Mouse (Mus musculus): ENCODE measurements around the gene Fndc8.

Fndc8 gene

DNA sequence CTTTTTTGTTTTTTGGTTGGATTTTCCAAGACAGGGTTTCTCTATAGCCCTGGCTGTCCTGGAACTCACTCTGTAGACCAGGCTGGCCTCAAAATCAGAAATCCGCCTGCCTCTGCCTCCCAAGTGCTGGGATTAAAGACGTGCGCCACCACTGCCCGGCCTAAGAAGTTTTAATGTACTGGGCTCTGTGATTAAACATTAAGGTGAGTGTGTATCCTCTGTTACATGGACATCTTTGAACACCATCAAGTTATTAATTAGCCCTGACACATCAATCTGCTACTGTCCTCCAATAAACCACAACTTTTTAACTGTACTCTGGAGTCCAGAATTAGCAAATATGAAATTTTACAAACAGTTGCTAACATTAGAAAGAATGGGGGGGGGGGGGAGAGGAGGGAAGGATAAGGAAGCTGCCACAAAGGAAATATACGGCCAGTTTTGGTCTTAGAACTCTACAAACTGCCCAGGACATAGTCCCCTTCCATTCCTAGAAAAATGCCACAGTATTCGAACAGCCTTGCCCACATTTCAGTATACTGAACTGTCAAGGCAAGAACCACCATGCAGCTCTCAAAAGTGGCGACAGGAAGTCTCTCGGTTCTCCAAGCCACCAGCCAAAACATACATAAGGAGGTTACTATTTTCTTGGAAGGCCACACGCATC lies 22.3 kb upstream of the Fndc8 start:
- no peak for DNase-seq (ENCODE audit: low read depth, low spot score)

DNA sequence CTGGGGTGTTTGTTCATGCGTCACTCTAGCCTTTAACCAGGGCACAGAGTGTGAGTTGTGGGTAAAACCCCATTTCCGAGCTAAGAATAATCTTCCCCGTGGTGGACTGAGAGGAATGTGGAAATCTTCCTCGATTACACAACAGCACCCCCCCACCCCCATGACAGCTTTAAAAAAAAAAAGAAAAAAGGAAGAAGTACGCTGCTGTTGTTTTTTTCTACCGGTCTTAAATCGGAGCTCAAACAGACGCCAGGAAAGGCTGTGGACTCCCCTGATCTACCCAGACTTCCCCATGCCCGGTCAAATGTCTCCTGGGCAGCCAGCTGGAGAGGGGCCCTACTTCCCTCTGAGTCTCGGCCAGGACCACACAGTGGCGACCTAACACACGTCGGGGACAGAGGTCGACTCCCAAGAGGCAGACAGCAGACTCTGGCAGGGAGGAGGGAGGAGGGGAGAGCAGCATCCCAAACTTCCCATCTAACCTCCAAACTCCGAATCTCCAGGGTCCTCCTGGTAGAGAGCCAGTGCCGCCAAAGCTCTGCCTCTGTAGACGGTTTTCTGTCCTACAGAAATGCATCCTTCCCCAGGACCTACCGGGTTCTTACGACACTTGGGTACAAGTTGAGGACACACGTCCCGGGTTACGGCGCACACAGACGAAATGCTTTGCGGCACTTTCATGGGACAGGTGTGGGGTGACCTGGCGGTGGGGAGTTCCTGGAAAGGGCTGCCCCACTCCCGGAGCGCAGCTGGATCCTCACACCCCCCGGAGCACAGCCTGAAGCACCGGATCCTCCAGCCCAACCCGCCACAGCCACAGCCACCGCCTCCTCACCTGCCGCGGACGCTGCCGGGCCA lies 21.5 kb upstream of the Fndc8 start:
- peak; percentile 88 for DNase-seq (ENCODE audit: low read depth, low spot score)

DNA sequence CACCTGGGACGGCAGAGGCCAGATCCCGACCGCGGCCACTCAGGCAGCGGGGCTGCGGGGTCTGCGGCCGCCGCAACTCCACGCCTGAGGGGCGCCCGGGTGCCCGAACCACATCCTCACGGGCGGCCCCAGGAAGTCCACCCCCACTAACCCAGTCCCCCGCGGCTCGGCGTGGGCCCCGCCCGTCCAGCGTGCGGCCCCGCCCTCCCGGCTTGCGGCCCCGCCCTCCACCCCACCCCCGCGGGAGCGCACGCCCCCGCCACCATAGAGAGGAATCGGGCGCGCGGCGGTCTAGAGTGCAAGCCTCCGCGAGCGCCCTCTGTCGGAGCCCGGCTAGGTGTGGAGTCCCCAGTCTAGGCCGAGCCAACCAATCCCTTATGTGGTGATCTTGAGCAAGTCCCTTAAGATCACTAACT lies 20.9 kb upstream of the Fndc8 start, which contains the start of gene Rffl:
Rffl (minus strand) TSS at position 180 of the 416 bp plus-strand sequence.
- DNase-seq (ENCODE audit: low read depth, low spot score) = peak; percentile 97

DNA sequence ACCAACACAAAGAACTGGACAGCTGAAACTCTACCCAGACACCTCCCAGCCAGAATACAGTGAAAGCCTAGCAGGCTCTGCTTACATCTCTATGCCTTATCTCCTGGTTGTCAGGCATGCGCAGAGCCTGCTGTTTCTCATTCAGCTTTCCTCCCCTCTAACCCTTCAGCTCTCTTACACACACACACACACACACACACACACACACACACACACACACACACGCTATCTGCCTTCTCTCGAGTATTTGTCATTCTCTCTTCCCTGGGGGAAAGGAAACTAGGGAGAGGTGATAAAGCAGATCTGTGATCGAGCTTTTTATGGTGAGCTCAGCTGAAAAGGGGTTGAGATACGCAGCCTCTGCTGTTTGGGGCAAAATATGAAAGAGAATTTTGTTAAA lies 17.0 kb upstream of the Fndc8 start:
- DNase-seq (ENCODE audit: low read depth, low spot score) = no peak

DNA sequence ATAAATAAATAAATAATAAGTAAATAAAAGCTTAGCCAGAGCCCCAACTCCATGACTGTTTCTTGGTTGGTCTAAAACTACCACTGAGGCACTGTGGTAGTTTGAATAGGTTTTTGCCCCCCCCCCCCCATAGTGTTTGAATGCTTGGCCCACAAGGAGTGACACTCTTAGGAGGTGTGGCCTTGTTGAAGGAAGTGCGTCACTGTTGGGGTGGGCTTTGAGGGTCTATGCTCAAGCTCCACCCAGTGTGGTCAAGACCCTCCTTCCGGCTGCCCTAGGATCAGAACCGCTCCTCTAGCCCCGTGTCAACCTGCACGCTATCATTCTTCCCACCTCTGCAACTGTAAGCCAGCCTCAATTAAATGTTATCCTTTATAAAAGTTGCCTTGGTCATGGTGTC lies 16.3 kb upstream of the Fndc8 start:
- peak; percentile 43 for DNase-seq (ENCODE audit: low read depth, low spot score)

DNA sequence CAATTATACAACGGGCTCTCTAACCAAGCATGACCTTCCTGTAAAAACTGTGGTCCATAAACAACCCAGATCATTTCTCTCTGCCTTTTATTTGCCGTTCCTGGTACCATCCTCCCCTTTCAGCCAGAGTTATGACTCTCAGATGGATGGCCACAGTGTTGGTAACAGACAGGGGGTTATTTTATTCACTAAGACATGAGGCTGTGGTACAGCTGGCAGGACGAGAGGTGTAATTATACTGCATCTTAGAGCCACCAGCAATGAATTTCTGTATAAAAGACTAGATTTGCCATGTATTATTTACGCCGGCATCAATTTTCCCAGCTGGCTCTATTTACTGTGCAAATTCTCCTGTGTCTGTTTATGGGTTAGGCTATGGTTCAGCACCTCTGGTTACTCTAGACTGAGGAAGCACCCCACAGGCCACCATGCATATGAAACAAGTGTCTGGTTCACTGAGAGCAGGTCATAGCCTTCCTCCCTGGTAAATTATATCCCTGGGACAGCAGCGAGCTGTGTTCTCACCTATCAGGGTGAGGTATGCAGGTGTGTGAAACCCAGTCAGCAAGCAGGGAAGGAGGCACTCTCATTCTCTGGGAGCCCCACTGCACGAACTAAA lies 14.1 kb upstream of the Fndc8 start:
- DNase-seq (ENCODE audit: low read depth, low spot score) = no peak

DNA sequence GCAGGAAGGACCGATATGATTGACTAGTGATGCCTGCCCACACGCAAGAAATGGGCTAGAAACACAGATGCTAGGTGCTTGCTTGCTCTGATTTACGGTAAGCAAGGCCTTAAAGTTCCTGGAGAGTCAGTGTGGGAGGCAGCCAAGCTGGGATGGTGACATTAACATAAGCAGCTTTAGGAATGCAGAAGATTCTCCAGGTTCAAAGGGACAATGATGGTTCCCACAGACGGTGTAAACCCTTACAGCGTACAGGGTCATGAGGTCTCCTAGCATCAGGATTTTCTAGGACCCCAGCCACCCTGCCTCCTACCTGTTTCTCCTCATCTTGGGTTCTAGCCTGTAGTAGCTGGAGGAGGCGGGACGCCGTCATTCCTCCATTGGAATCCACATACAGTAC lies 8.7 kb upstream of the Fndc8 start:
- peak; percentile 59 for DNase-seq (ENCODE audit: low read depth, low spot score)

DNA sequence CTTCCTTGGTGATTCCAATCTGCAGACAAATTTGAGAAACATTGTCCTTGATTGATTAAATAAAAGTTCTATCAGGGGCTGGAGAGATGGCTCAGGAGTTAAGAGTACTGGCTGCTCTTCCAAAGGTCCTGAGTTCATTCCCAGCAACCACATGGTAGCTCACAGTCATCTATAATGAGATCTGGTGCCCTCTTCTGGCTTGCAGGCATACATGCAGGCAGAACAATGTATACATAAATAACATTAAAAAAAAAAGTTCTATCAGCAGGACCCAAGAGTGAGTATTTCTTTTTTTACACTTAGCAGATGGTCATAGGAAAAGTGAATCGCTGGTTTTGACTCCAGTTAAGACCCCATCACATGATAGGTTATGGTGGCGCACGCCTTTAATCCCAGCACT lies 5.4 kb upstream of the Fndc8 start:
- DNase-seq (ENCODE audit: low read depth, low spot score) = peak; percentile 55

DNA sequence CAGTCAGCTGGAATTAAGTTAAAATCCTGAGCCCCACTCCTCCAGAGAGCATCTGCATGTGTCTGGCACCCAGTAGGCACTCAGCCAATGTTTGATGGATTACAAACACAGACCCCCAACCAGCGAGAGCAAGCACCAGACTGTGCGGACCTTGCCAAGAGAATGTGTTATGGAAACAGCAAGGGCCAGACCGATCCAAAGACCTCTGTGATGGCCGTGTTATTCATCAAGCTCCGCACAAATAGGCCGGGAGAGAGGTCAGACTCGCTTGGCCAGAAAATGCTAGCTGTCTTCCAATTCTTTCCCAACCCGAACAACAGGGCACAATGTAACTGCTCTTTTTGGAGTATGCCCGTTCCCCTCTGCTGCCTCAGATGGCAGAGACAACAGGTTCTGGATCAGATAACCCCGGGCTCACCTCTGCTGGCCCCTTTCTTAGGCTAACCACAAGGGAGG lies 3.4 kb upstream of the Fndc8 start:
- DNase-seq (ENCODE audit: low read depth, low spot score) = no peak

DNA sequence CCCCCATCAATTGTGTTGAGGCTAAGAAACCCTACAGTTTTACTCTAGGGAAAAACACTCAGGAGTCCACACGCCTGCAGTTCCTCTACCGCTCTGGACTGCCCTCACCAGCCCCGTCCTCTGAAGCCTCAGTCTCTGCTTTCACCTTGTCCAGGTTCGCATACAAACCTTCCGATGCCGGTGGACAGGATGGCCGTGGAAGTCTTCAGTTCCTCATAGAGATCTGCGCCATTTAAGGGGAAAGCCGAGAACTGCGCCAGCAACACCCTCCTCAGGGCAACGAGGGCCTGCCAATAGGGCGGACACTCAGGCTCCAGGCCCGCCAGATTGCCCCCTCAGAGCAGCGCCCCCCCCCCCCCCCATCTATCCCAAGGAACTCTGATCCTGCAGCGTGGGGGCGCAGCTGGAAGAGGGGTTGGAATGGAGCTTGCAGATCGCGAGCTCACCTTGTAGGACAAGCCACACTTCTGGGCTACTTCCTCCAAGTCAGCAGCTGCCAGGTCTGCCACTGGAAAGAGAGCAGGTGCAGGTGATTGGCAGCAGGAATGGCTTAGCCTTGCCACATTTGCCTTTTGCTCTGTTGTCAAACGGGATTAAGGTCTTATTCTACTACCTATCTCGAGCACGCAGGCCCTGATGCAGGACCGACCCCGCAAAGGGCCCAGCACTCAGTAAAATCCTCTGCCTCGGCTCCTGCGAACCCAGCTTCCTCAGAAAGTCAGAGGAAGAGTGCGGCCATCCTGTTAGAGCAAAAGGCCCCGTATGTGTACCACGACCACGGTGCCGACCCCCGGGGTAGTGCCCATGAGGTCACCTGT lies 2.2 kb upstream of the Fndc8 start:
- DNase-seq (ENCODE audit: low read depth, low spot score) = peak; percentile 45

DNA sequence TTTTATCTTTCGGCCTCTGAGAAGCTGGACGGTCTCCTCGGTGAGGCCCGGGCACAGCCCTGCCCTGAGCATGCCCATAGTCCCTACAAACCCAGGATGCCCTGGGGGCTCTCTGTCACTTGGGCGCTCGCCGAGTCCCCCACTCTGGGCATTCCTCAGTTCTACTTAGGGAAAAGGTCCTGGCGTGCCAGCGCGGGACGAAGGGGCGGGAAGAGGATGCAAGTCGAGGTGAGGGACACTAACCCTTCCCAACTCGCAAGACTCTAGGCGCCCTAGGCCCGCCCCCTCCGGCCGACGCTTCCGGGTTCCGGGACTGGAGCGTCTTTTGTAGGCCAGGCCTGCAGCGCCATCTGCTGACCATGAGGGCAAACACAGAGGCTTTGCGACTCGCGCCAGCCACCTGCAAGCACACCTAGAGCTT lies 1.6 kb upstream of the Fndc8 start, which contains the start of gene Rad51d:
Rad51d (minus strand) TSS at position 273 of the 421 bp plus-strand sequence.
- peak; percentile 97 for DNase-seq (ENCODE audit: low read depth, low spot score)

DNA sequence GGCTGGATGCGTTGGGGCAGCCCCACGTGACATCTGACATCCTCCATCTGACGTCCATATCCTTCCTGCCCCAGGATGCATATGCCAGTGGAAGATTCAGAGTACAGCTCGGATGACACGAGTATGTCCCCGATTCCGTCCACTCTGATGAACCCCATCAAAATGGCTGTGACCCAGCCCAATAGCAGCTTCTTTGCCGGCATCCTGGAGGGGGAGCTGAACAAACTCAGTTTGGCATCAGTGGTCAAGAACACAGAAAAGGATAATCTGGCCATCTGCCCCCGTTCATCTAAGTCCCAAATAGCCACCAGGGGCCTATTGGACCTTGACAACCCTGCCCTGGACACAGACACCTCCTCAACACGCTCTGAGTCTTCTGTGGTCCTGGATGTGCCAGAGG lies 5.6 kb downstream of the Fndc8 start:
- no peak for DNase-seq (ENCODE audit: low read depth, low spot score)

DNA sequence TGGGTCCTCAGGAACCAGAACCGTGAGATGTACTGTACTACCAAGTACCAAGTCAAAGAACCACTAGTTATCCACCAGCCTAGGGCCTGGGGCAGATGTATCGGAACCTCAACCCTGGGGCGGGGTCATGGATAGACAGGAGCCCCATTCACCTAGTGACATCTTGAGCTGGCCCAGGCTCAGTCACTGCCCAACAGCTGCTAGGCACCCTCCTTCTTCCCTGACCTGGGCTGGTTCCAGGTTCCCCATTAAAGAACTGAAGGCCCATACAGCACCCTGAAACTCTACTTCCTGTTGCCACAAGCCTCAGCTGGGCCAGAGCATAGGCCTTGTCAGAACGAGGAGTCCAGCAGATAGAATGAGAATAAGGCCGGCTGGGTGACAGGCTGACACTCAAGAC lies 7.8 kb downstream of the Fndc8 start:
- no peak for DNase-seq (ENCODE audit: low read depth, low spot score)

DNA sequence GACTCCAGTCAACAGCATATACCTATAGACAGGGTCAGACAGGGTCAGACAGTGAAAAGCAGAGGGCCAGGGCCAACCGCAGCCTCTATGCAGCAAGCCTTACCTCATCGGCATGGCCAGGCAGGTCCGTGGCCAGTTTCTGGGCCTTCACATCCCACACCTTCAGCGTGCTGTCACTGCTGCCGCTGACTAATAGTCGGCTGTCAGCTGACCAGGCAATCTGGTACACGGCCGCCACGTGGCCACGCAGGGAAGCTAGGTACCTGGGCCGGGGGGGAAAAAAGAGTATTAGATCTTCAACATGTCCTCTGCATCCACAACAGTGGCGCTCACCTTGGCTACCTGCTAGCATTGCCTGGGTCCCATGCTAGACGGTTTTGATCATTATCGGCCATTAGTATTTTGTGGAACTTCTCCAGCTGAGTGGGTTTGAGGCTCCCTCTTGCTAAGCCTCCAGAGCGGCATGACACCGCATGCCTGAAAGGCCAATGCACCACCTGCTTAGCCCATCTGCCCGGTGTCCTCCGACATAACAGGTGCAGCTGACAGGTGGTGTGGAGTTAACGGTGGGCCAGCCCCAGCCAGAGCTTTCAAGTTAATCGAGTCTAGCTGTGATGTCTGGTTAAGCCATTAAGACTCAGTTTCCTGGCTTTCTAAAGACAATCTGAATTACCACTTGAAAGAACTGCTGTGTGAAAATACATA lies 9.8 kb downstream of the Fndc8 start:
- DNase-seq (ENCODE audit: low read depth, low spot score) = no peak

DNA sequence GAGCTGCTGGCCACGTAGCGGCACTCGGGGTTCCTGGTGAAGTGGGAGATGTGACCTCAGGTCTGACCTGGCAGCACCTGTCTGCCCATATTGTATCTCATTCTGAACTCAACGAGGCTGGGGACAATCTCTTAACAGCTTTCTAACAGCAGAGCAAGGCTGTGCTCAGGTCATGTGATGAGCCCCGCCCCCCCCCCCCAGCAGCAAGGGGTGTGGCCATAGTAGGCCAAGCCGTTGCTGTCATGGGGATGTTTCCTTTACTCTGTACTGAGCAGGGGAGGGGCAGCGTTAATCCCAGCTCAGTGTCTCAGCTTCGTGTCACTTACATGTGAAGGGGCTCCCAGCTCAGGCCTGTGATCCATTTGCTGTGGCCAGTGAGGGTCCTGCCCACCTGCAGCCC lies 13.0 kb downstream of the Fndc8 start:
- DNase-seq (ENCODE audit: low read depth, low spot score) = peak; percentile 43

DNA sequence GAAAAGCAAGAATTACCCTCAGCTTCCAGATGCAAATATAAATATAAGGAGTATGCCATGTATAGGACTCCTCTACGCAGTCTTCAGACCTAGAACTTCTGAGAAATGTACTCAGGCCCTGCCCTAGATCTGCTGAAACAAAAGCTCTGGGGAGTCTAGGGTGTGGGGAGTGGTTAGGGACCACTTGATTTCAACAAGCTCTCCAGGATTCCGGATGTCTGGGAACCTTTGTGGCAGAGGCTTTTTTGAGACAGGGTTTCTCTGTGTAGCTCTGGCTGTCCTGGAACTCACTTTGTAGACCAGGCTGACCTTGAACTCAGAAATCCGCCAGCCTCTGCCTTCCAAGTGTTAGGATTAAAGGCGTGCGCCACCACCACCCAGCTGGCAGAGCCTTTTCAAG lies 13.9 kb downstream of the Fndc8 start:
- peak; percentile 58 for DNase-seq (ENCODE audit: low read depth, low spot score)

DNA sequence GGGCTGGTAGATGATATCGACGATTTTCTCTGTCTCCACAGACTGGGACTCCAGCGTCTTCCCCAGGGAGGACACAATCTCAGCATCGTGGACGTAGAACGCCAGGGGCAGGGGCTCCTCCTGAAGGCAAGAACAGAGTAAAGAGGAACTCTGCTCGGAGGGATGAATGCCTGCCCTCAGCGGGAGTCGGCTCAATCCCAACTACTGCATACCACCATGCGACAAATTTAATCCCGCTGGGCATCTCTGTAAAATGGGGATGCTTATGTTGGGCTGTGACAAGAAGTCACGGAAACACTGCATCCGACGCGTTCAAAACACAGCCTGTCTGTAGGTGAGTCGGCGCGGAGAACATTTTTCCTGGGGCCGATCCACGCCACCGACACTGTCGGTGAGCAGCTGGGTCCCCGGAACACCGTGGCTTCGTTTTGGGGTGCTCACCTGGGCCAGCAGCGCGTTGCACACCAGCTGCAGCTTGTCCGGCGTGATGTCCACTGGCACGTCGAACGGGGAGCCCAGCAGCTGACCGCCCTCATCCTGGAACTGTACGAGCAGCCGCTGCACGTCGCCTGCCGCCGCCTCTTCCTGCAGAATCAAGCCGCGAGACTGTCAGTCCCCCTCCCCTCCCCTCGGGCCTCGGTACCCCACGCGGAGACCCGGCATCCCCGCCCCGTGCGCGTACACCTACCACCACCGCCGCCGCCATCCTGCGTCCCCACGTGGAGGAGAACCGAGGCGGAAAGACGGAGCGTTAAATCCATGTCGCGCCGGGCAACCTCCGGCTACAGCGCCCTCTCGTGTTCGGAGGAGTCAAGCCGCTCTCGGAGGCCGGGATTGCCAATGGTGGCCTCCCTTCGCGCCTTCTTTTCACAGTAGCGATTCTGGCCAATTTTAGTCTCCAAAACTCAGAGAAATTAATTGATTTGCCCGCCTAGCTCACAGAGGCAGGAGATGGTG lies 16.0 kb downstream of the Fndc8 start, which contains the start of gene Nle1:
Nle1 (minus strand) TSS at position 761 of the 957 bp plus-strand sequence.
- DNase-seq (ENCODE audit: low read depth, low spot score) = peak; percentile 96

DNA sequence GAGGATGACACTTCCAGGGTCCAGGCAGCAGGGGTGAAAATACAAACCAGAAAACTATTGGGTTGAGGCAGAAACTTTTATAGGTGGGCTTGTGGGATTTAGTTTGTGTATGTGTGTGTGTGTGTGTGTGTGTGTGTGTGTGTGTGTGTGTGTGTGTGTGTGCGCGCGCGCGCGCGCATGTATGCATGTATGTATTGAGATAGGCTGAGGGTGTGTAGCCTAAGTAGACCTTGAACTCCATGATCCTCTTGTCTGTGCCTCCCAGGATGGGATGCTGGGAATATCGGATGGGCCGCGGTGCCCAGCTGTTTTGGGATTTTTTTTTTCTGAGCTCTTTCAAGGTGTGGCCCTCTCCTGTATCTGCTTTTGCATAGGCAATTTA lies 16.7 kb downstream of the Fndc8 start:
- peak; percentile 35 for DNase-seq (ENCODE audit: low read depth, low spot score)

DNA sequence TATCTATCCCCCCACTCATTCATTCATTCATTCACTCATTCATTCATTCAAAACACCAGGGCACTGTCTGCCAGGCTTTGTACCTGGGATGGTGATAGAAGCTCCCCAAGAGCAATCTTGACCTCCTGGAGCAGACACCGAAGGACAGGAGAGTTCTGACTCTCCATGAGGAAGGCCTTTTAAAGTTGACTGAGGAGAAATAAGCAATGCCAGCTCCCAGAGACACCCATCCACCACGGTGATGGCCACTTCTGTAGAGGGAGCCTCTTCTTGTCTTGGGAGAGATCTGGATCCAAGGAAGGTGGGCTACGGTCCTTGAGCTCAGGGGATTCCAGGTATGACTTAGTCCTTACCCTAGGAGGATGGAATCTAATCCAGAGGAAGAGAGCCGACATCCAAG lies 18.3 kb downstream of the Fndc8 start, which contains the start of gene Unc45b:
Unc45b (plus strand) TSS at position 301 of the 400 bp plus-strand sequence.
- no peak for DNase-seq (ENCODE audit: low read depth, low spot score)
